In genomic region chr10:94931961-94932832, GRCm38 (mm10) we compare ENCODE assay signal across 7 mouse cellular contexts. TPM values are rescaled to one million over a fixed set of nuclear protein-coding genes. Genes with fewer than 3 reads are reported as not detected.
DNase-seq lines count a peak whose midpoint lies in the region; ATAC-seq and TF ChIP-seq lines count a peak whose summit lies in the region.

No protein-coding gene starts in this region.

- 31% methylated on average over 9 of the region's 9 CpGs for WGBS in liver, postnatal 0 days (ENCODE audit: insufficient replicate concordance)

- peak overlapping the region; percentile 34 for H3K4me2 ChIP-seq in liver, postnatal 0 days (ENCODE audit: low read depth, low read length)

- TF ChIP-seq EP300 in MEL (IDR thresholded peaks at IDR 0.05; ENCODE audit: low read depth in 1 of 2, low read length in 2 of 2) = peak; percentile 94
- peak; percentile 97 for TF ChIP-seq EP300 in liver, postnatal 0 days (IDR thresholded peaks at IDR 0.05; ENCODE audit: low read depth)

- H3K4me1 ChIP-seq in MEL (ENCODE audit: control insufficient read depth in 1 of 2, insufficient read depth in 2 of 2, low read length in 2 of 2) = peaks cover 37 to 52% of the 10 kb centered on the region in 2 experiments
- peaks cover 34% of the 10 kb centered on the region for H3K4me1 ChIP-seq in liver, postnatal 0 days (ENCODE audit: insufficient read depth)

- peak in 2 of 3 experiments; percentile 32 to 33; a peak in 3 of 6 replicates for TF ChIP-seq CTCF in MEL (IDR thresholded peaks at IDR 0.05 in 2 of 3, conservative IDR thresholded peaks at IDR 0.05 in 1 of 3; ENCODE audit: control insufficient read depth in 1 of 3, insufficient read depth in 1 of 3, low read depth in 2 of 3, low read length in 3 of 3, poor library complexity in 1 of 3, severe bottlenecking in 1 of 3)
- TF ChIP-seq CTCF in liver, postnatal 0 days (IDR thresholded peaks at IDR 0.05; ENCODE audit: low read depth) = peak; percentile 53

- H3K9me3 ChIP-seq in MEL (replicated peaks; ENCODE audit: insufficient read depth, low read length) = no peaks in the 10 kb centered on the region
- no peaks in the 10 kb centered on the region for H3K9me3 ChIP-seq in liver, postnatal 0 days (ENCODE audit: low read length)

- peak overlapping the region; percentile 28 for H3K9ac ChIP-seq in MEL (ENCODE audit: control insufficient read depth, low read depth, low read length, poor library complexity, severe bottlenecking)
- 0 out of 2 replicates have a peak overlapping the region, but pooled peaks have one; percentile 6 for H3K9ac ChIP-seq in liver, postnatal 0 days (replicated peaks)

- peak; percentile 92 for DNase-seq in MEL (ENCODE audit: low read depth, low spot score)
- peak; percentile 87 for DNase-seq in c-Kit-negative CD71-positive TER-119-positive erythroid progenitor cells, embryonic 14.5 days (ENCODE audit: low read depth, low spot score)
- peak; percentile 71 for DNase-seq in liver, postnatal 0 days
- no peak for DNase-seq in thymus, adult 18-20 months
- DNase-seq in thymus, postnatal 4 days = no peak
- DNase-seq in left cerebral cortex, postnatal 14 days (ENCODE audit: low spot score in 2 of 2) = no peak

- peaks cover 9 to 73% of the 10 kb centered on the region in 2 experiments for H3K36me3 ChIP-seq in MEL (ENCODE audit: control insufficient read depth in 1 of 2, insufficient read depth in 2 of 2, low read length in 2 of 2)
- no peaks in the 10 kb centered on the region for H3K36me3 ChIP-seq in liver, postnatal 0 days (replicated peaks; ENCODE audit: insufficient read depth, low read length)

- TF ChIP-seq RAD21 in MEL (IDR thresholded peaks at IDR 0.05; ENCODE audit: low read depth, low read length) = peak; percentile 32

- H3K79me2 ChIP-seq in MEL (ENCODE audit: control insufficient read depth, insufficient read depth, low read length, poor library complexity) = peaks cover 29% of the 10 kb centered on the region

- TF ChIP-seq POLR2A in MEL (IDR thresholded peaks at IDR 0.05; ENCODE audit: control insufficient read depth in 1 of 2, insufficient read depth in 1 of 2, low read depth in 1 of 2, low read length in 2 of 2, poor library complexity in 1 of 2) = peak in 1 of 2 experiments; percentile 38; a peak in 2 of 4 replicates

- H3K27ac ChIP-seq in MEL (ENCODE audit: control insufficient read depth, low read depth, low read length) = peak overlapping the region; percentile 88
- peak overlapping the region; percentile 87 for H3K27ac ChIP-seq in liver, postnatal 0 days (ENCODE audit: low read depth)

- intact Hi-C loops in left cerebral cortex, postnatal 14 days (cut with DNase I) = no loop called here

- H3K4me3 ChIP-seq in MEL (ENCODE audit: control insufficient read depth in 1 of 2, insufficient read depth in 1 of 2, low read depth in 2 of 2, low read length in 2 of 2) = peak overlapping the region; percentile 0 to 2; a peak in 1 of 4 replicates
- no peak overlapping the region for H3K4me3 ChIP-seq in liver, postnatal 0 days (ENCODE audit: low read depth, low read length)

- peak; percentile 59 to 63 for ATAC-seq in hematopoietic stem cell, adult 5-6 weeks (replicated peaks in 1 of 2; ENCODE audit: insufficient read depth in 1 of 2, low FRiP score in 2 of 2, low TSS enrichment in 1 of 2, low read depth in 1 of 2, poor library complexity in 2 of 2, severe bottlenecking in 2 of 2)
- peak; percentile 99 for ATAC-seq in liver, postnatal 0 days

- no peaks in the 10 kb centered on the region for H3K27me3 ChIP-seq in MEL (ENCODE audit: control insufficient read depth in 1 of 2, insufficient read depth in 2 of 2, low read length in 2 of 2)
- no peaks in the 10 kb centered on the region for H3K27me3 ChIP-seq in liver, postnatal 0 days (ENCODE audit: insufficient read depth, low read length)

TF ChIP-seq in MEL, 35 proteins besides CTCF, POLR2A, EP300 and RAD21:
- TF ChIP-seq HCFC1 (IDR thresholded peaks at IDR 0.05; ENCODE audit: low read depth, low read length) = peak; percentile 27; the same call in 1 of the 2 replicates
- TF ChIP-seq CHD2 (IDR thresholded peaks at IDR 0.05; ENCODE audit: low read length) = peak; percentile 74
- peak; percentile 85 for TF ChIP-seq SIN3A (IDR thresholded peaks at IDR 0.05; ENCODE audit: low read length)
- TF ChIP-seq UBTF (IDR thresholded peaks at IDR 0.05; ENCODE audit: borderline replicate concordance, insufficient read depth, low read depth, low read length) = no peak
- no peak for TF ChIP-seq ZKSCAN1 (IDR thresholded peaks at IDR 0.05; ENCODE audit: low read depth, low read length)
- TF ChIP-seq BHLHE40 (IDR thresholded peaks at IDR 0.05; ENCODE audit: borderline replicate concordance, low read depth, low read length) = peak; percentile 58; the same call in 1 of the 2 replicates
- TF ChIP-seq ZC3H11A (IDR thresholded peaks at IDR 0.05; ENCODE audit: low read depth, low read length) = no peak
- TF ChIP-seq GATA1 (IDR thresholded peaks at IDR 0.05; ENCODE audit: low read depth, low read length) = peak; percentile 97
- 0 out of 2 replicates have a peak, but pooled peaks have one; percentile 54 for TF ChIP-seq ZMIZ1 (IDR thresholded peaks at IDR 0.05; ENCODE audit: low read depth, low read length)
- TF ChIP-seq NELFE (IDR thresholded peaks at IDR 0.05; ENCODE audit: low read depth, low read length) = no peak
- TF ChIP-seq TAL1 (IDR thresholded peaks at IDR 0.05; ENCODE audit: low read length) = peak; percentile 99
- TF ChIP-seq ZNF384 (IDR thresholded peaks at IDR 0.05; ENCODE audit: low read depth, low read length) = peak; percentile 6; the same call in 1 of the 2 replicates
- TF ChIP-seq USF1 (IDR thresholded peaks at IDR 0.05; ENCODE audit: low read depth, low read length) = no peak
- TF ChIP-seq GABPA (IDR thresholded peaks at IDR 0.05; ENCODE audit: low read depth, low read length) = no peak
- TF ChIP-seq MXI1 (IDR thresholded peaks at IDR 0.05; ENCODE audit: low read depth, low read length) = peak; percentile 70
- TF ChIP-seq RCOR1 (IDR thresholded peaks at IDR 0.05; ENCODE audit: low read depth, low read length) = peak; percentile 79; the same call in 1 of the 2 replicates
- peak; percentile 84 for TF ChIP-seq ELF1 (IDR thresholded peaks at IDR 0.05; ENCODE audit: low read depth, low read length)
- peak; percentile 19; the same call in 1 of the 2 replicates for TF ChIP-seq SMC3 (IDR thresholded peaks at IDR 0.05; ENCODE audit: low read depth, low read length)
- no peak for TF ChIP-seq MEF2A (IDR thresholded peaks at IDR 0.05; ENCODE audit: extremely low read depth, insufficient replicate concordance, low read depth, low read length, poor library complexity, severe bottlenecking)
- TF ChIP-seq POLR2AphosphoS2 (IDR thresholded peaks at IDR 0.05; ENCODE audit: low read length) = 0 out of 2 replicates have a peak, but pooled peaks have one; percentile 37
- TF ChIP-seq CHD1 (IDR thresholded peaks at IDR 0.05; ENCODE audit: low read depth, low read length) = no peak
- TF ChIP-seq TCF12 (IDR thresholded peaks at IDR 0.05; ENCODE audit: low read depth, low read length) = peak; percentile 96
- TF ChIP-seq MAX (IDR thresholded peaks at IDR 0.05; ENCODE audit: low read length) = no peak; the same call in 1 of the 2 replicates
- TF ChIP-seq TBP (IDR thresholded peaks at IDR 0.05; ENCODE audit: low read depth, low read length) = peak; percentile 56; the same call in 1 of the 2 replicates
- peak; percentile 55; the same call in 1 of the 2 replicates for TF ChIP-seq JUND (IDR thresholded peaks at IDR 0.05; ENCODE audit: low read depth, low read length)
- peak; percentile 66; the same call in 1 of the 2 replicates for TF ChIP-seq MYB (IDR thresholded peaks at IDR 0.05; ENCODE audit: low read depth, low read length)
- TF ChIP-seq MAZ (IDR thresholded peaks at IDR 0.05; ENCODE audit: low read depth, low read length) = peak; percentile 85
- no peak for TF ChIP-seq USF2 (IDR thresholded peaks at IDR 0.05; ENCODE audit: borderline replicate concordance in 1 of 2, insufficient read depth in 1 of 2, low read depth in 1 of 2, low read length in 2 of 2)
- TF ChIP-seq KAT2A (conservative IDR thresholded peaks at IDR 0.05; ENCODE audit: low read depth, low read length) = no peak
- peak; percentile 99 for TF ChIP-seq ETS1 (IDR thresholded peaks at IDR 0.05; ENCODE audit: low read depth, low read length)
TF ChIP-seq in MEL: peak in this region for 19.

RNA-seq across cellular contexts. Expression of gene Plxnc1, which starts 12.4 kb away (rescaled TPM):
- total RNA-seq in MEL (2012; rRNA removed) = 16.4 and 30.1 TPM in 2 replicates
- 10 to 100 TPM in 1 of 2 experiments, not detected in 1; 15.1 TPM for polyA plus RNA-seq in MEL (2012; ENCODE audit: insufficient read depth in 1 of 2, insufficient read length in 2 of 2, low read depth in 1 of 2, low replicate concordance in 2 of 2, missing spikeins in 1 of 2)
- total RNA-seq in hematopoietic stem cell, adult 5-6 weeks (2017) = 45.8 and 63.6 TPM in 2 replicates
- polyA plus RNA-seq in liver, postnatal 0 days (2015; fragmentation: Nextera tagmentation; extraction: Ambion mirVana) = 2.7 and 2.8 TPM in 2 replicates
- total RNA-seq in left cerebral cortex, postnatal 14 days (2021) = 10 to 100 TPM; 39.2 to 40.9 TPM

Comparison
In these comparisons a context has a peak if more than half of its experiments do, and no peak if none do; other contexts are left out.
1. DNase-seq: peak in MEL (single experiment), c-Kit-negative CD71-positive TER-119-positive erythroid progenitor cells, embryonic 14.5 days (single experiment) and liver, postnatal 0 days (single experiment); none in thymus, adult 18-20 months (0 of 2), thymus, postnatal 4 days (single experiment) and left cerebral cortex, postnatal 14 days (0 of 2).